Mouse (Mus musculus): ENCODE measurements at regions not wholly inside any gene's neighbourhood (a gene's known extent, or its start where the extent isn't known, plus 50 kb on each side); places are given as distances from the start of the nearest gene placed in this dataset.

- DNase-seq (ENCODE audit: low spot score): no peak
Measured at GRCm38 (mm10) chr5:64739311-64740261, 63.6 kb upstream of the Klf3 start.

- DNase-seq (ENCODE audit: low spot score): no peak
Measured at GRCm38 (mm10) chr5:64744041-64744440, 59.1 kb upstream of the Klf3 start.

GRCm38 (mm10) chr5:64744455-64744854 lies 58.7 kb upstream of the Klf3 start:
- no peak for DNase-seq (ENCODE audit: low spot score)

- no peak for DNase-seq (ENCODE audit: low spot score)
Measured at GRCm38 (mm10) chr5:64747461-64747860, 55.7 kb upstream of the Klf3 start.

GRCm38 (mm10) chr5:64749415-64750166 lies 53.6 kb upstream of the Klf3 start:
- DNase-seq (ENCODE audit: low spot score): no peak

- no peak for DNase-seq (ENCODE audit: low spot score)
Measured at GRCm38 (mm10) chr5:64750406-64750805, 52.8 kb upstream of the Klf3 start.

- DNase-seq (ENCODE audit: low spot score): no peak
Measured at GRCm38 (mm10) chr5:64750976-64751656, 52.1 kb upstream of the Klf3 start.

- DNase-seq (ENCODE audit: low spot score): no peak
Measured at GRCm38 (mm10) chr5:64753142-64753750, 49.9 kb upstream of the Klf3 start.
